Mouse (Mus musculus): Measurements from ENCODE around the gene Gba.

GRCm38 (mm10) chr3:89229276-89229675 lies 26.5 kb downstream of the Gba start:
- no peak for TF ChIP-seq EP300 (IDR thresholded peaks at IDR 0.05; ENCODE audit: low read depth)
- TF ChIP-seq CTCF (IDR thresholded peaks at IDR 0.05; ENCODE audit: low read depth): no peak

Data from heart, postnatal 0 days (tissue).